Mouse (Mus musculus): Measurements from ENCODE around the gene Tns1.
"Not testable (repeated sequence)": the region's sequence is repeated elsewhere in the genome, so short reads cannot be mapped to it uniquely, and the experiment has no call there.

Tns1 gene

DNA sequence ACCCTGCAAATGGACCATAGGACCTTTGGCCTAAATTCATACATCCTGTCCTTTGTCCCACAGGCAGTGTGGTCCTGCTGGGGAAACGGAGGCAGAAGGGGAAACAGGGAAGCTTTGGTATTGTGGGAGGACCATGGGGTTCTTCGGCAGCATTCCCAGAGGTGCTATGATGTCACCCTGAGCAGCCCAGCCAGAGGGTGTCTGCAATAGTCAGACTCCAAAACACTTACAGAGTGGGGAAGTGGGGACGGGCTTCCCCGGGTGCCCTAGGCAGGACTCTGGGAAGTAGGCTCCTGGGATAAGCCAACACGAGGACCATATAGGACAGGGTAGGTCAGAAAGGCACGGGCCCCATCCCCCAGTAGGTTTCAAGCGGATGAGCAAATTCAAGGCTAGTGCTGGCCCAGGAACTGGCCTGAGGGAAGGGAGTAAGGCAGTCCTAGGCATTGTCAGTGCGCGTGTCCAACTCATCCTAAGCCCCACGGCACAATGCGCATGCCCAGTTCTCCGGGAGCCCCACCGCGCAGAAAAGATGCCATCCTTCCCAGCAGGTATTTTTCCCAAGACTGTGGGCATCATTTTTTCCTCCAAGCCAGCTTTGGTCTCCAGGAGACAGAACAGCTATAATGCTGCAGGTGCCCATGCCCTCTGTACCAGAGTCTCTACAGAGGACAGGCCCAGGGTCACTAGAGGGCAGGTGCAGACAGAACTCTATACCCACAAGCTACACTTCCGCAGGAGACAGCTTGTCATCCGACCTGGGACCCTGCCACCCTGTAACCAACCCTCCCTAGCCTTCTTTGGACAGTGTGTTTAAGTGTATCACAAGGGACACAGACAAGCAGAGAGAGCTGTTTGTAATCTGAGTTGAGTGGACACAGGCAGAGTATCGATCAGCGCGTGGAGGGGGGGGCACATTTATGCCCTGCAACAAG, 210.9 kb downstream of the Tns1 start:
- no peak for DNase-seq (ENCODE audit: low spot score in 2 of 2)

DNA sequence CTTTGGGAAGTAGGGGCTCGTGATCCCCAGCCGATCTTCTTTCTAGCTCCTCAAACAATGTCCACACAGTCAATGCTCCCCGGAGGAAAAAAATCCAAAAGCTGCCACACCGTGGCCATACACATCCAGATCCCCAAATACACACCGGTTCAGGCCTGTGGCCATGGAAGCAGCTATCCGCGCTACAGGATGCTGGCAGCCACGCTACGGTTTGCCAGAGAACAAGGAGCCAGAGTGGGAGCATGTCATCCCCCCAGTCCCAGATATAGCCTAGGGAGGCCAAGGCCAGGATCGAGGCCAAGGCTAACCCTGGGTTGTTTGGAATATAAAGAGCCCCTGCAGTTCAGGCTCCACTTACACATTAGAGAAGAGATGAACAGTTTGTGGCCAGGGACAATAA, 211.8 kb downstream of the Tns1 start:
- DNase-seq (ENCODE audit: low spot score in 2 of 2): no peak

DNA sequence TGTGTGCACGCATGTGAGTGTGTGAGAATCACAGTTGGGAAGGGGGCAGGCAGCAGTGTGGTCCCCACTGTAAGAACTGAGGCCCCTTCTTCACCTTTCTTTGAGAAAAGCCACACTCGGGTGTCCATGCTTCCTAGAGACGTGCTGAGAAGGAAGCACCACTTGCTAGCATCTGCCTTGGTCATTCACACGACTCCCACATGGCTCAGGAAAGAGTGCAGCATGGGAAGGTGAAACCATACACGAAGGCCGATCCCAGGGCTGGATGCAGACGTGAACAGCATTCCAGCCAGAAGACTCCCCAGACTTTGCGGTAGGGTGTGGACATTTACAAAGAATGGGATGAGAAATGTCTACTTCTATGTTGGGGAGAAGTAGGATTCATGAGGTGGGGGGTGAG, 212.3 kb downstream of the Tns1 start:
- no peak for DNase-seq (ENCODE audit: low spot score in 2 of 2)

DNA sequence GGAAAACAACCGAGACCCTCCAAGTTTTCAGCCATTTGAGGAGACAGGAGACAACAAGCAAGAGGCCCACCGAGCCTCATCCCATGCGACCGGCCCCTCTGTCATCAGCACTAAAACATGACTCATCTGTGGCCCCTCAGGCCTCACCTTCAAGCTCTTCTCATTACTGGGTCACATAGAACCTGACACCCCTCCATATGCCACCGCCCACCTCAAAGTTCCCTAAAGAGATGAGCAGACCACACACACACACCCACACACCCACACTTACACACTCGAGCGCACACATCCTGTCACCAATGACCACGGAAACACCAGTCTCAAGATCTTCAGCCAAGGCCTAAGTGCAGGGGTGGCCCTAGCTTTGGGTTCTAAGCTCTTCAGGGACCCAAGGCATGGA, 213.5 kb downstream of the Tns1 start:
- no peak for DNase-seq (ENCODE audit: low spot score in 2 of 2)

DNA sequence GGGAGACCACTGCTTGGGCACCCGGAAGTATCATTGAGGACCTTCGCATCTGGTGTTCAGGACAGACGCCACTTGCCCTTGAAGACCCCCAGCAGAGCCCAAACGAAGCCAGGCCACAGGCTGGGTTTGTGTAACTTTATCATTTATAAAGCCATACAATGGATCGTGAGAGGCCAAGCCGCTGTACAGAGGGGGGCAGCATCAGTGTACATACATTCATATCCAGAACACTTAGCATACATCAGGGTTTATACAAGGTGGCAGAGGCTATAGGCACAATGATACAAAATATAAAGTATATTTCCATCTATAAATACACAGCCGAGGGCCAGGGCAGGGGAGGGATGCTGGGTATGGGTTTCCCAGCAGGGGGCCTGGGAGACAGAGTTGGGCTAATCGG, 214.1 kb downstream of the Tns1 start:
- DNase-seq (ENCODE audit: low spot score in 2 of 2): no peak

DNA sequence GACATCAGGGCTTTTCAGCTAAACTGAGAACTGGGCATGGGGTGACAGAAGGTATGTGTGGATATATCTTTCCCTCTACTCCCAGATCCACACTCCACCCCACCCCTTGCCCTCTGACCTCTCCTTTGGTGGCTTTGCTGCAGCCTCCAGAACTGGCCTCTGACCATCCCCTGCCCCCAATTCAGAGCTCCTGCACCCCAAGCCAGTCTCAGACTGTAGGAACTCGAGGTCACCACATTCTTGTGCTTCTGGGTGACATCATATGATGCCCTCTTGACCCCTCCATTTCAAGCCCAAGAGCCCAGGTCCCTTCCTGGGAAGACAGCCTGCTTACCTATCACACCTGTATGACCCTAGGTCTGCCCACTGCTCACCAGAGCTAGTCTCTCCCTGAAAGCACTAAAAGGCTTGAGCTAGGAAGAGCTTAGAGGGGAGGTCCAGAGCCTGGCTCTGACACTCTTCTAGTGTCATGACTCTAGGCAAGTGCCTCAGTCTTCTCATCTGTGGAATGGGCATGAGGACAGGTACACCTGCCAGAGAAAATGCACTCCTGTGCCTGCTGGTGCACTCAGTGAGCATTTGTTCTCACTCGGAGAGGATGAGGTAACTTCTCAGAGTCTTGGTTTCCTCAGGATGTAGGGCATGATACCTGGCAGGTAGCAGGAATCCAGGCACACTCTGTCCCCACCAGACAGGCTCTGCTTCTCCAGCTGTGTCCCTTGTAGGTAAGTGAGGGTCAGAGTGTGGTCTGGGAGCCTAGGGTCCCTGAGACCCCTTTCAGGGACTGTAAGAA, 214.9 kb downstream of the Tns1 start:
- no peak for DNase-seq (ENCODE audit: low spot score in 2 of 2)

DNA sequence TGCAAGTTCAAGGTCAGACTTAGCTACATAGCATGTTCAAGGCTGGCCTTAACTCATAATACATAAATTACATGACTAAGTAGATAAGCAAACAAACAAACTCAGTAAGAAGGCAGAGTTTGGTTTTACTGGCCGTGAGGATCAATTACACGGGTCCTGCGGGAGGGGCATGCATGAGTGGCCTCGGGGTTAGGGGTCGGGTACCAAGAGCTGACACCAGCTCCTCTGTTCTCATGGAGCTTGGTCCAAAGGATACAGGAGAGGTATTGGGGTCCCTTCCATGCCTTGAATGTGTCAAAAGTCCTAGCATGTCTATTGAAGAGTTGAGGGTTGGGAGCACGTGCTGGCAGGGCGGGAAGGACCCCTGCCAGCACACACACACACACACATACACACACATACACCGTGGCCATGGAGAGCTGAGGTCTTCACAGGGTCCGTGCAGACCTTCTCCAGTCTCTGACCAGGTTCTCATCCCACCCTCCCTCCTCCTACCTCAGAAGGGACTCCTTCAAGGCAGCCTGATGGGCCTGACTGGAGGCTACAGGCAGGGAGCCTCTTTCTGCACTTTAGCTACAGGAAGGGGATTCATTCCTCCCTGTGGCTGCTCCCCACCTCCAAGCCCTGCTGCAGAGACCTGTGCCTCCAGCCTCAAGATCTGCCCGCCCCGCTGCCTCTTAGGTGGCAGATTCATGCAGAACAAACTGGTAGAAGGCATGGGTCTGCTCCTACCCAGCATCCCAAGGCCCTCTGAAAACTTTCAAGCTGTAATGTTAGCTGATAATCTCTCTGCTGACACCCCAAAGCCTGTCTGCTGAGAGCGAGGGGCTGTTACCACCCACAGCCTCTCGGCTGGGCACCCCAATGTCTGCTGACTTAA, 215.9 kb downstream of the Tns1 start:
- DNase-seq (ENCODE audit: low spot score in 2 of 2): no peak

DNA sequence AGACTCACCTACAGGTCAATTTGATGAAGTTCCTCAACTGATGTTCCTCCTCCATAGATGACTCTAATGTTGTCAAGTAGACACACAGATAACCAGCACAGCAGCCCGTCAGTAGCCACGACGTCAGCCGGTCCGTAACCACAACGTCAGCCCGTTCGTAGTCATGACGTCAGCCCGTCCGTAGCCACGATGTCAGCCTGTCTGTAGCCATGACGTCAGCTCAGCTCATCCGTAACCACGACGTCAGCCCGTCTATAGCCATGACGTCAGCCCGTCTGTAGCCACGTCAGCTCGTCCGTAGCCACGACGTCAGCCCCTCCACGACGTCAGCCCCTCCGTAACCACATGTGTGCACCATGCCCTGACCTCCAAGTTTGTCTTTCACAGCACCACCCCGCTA, 217.1 kb downstream of the Tns1 start:
- no peak for DNase-seq (ENCODE audit: low spot score in 2 of 2)

DNA sequence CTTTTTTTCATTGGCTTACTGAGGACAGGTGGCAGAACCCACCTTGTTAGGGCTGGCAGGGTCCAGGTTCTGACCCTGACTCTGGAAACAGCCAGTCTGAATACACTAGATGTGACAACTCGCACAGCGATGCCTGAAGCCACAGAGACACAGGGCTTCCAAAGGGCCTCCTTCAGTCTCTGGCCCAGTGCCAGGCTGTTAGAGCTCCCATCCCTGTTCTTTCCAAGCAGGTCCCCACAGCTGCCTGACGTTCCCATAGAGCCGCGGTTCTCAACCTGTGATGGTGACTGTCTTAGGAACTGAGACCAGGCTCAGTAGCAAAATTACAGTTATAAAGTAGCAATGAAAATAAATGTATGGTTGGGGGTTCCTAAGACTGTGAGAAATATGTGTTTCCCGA, 217.9 kb downstream of the Tns1 start:
- DNase-seq (ENCODE audit: low spot score in 2 of 2): no peak

DNA sequence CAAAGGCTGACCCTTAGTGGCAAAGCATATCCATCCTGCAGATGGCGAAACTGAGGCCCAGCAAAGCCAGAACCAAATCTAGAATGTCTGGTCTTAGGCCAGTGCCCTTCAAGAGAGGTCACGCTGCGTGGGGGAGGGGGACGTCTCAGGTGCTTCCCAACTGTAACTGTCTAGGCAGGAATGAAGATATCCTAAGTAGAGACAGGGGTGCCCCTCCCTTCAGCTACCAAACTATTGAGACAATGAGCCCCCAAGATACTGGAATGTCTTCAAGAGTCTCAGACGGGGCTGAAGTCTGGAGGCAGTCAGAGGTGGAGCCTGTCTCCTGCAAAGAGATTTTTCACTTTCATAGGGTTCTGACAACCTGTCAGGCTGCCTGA, 218.4 kb downstream of the Tns1 start:
- no peak for DNase-seq (ENCODE audit: low spot score in 2 of 2)

DNA sequence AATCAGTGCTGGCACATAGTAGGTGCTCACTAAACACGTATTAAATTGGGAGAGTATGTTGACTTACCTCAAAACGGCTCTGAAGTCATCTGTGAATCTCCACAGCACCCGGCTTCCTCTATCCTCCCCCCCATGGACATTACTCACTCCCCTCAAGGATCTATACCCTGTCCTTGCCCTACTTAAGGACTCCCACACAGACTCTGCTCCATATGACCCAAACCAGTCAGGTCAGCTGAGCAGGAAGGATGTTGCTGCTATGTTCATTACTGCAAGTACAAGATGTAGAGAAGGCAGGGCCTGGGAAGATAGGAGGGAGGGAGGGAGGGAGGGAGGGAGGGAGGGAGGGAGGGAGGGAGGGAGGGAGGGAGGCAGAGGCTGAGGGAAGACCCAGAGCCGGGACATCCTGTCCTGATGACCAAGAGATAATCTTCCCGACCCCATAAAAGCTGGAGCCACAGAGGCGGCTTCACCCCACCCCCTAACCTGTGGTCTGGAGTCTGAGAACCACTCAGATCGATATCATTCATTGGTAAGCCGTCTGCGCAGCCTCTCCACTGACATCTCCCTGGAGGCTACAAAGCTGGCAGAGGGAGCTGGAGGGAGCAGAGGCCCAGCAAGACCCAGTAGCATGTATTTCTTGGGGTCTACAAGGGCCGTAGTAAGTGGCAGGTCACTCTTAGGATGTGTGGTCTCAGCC, 219.0 kb downstream of the Tns1 start:
- no peak for DNase-seq (ENCODE audit: low spot score in 2 of 2)

DNA sequence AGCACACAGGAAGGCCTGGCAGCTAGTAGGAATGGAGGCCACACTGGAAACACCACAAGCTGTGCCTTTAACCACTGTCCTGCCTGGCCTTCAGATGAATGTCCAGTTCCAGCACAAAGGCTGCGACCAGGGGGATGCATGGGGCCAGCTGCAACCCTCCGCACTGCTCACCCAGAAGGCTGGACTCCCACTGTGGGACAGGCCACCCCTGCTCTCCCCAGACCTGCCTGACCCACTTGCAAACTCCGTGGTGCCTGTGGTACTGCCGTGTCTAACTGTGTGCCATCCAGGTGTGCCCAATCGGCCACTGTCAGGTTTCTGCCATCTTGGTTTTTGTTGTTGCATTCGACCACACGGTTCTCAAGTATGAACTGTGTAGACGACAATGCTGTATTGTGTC, 219.6 kb downstream of the Tns1 start:
- DNase-seq (ENCODE audit: low spot score in 2 of 2): no peak

DNA sequence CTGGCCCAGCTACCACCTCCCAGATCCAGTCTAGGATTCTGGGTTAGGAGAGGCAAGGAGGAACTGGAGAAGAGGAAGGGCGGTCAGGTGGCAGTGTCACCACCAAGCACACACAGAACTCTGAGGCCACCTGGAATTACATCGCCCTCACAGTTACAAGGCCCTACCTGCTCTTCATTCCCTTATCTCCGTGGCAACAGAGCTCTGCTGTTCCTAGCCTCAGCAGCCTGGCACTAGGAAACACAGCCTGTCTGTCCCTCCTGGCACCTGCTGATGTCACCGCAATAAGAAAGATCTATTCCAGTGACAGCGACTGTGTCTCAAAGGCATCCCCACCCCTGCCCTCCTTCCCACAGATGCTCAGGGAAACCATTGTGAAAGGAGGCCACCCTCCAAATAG, 221.2 kb downstream of the Tns1 start:
- DNase-seq (ENCODE audit: low spot score in 2 of 2): no peak

DNA sequence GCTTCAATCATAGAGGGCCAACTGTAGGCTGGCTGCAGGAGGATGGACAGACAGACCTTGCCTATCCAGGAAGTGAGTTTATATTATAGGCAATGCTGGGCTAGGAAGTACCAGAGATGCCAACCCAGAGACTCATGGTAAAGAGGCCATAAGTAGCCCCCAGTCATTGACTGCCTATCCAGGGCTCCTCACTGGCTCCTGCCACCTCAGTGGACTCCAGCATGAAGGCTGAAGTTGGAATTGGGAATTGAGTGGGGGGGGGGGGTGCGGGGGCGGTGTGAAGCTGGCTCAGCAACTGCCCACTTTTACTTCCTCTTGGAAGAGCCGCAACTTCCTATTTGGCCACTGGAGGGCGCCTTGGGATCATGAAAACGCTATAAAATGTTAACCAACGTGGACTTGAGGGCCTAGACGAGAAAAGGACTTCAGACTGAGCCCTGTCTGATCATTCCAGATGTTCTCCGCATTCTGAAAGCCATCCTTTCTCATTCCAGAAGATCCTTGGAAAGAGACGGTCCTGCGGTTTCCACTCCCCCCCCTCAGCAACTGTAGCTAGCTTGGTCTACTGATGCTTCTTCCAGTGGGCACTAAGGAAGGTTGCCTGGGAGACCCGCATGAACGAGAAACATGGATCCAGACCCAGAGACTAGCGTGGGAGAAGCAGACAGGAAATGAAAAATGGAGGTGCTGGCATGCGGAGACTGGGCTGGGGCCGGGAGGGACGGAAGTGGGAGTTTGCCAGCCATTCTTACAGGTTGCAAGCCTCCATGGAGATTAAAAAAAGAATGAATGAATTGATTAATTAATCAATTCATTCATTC, 221.9 kb downstream of the Tns1 start:
- DNase-seq (ENCODE audit: low spot score in 2 of 2): peak in 1 of 2 experiments; percentile 64

DNA sequence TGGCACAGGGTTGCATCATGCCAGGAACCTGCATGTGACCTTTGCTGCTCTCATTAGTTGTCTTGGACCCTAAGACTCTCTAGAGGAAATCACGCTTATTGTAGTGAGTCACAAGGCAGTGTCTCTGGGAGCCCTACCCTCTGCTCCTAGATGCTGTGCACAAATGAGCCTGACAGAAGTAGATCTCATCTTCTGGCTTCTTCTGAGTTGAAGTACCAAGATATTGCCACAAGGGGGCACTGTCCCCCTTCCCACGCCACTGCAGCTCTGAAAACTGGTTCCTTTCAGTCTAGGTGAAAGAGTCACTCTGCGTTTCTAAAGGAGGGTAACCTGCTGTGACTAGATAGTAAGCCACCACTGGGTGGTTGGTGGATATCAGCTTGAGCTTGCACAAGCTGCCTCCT, 222.8 kb downstream of the Tns1 start:
- peak; percentile 35 to 67 for DNase-seq (ENCODE audit: low spot score in 2 of 2)

DNA sequence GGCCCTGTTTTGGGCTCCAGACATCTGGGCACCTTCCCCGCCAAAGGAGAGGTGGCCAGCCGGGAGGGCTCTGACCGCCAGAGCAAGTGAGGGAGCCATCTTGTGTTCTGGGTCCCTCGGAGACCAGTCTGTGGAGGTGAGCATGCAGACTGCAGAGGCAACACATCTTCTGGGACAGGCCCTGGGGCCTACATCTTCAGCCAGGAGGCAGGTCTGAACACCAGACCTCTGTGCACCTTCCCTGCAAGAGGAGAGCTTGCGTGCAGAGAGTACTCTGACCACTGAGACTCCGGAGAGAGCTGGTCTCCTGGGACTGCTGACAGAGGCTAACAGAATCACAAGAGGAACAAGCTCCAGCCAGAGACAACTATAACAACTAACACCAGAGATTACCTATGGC, 228.8 kb downstream of the Tns1 start:
- DNase-seq (ENCODE audit: low spot score in 2 of 2): not testable (repeated sequence)

DNA sequence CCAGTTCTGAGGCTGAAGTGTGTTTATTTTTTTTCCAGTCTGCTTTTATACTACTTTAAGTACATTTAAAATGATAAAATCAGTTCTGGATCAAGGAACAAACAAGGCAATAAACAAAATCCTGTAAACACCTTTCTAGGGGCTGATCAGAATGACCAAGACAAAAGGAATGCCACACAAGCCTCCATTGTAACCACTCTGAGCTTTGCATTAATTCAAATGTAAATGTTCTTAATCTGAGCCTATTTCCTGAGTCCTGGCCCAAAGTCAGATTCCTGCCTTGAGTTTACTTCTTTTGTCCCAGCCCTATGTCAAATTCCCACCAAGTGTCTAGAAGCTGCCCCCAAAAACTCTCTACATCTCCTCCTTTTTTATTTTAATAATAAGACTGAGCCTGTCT, 243.5 kb downstream of the Tns1 start:
- DNase-seq (ENCODE audit: low spot score in 2 of 2): no peak

DNA sequence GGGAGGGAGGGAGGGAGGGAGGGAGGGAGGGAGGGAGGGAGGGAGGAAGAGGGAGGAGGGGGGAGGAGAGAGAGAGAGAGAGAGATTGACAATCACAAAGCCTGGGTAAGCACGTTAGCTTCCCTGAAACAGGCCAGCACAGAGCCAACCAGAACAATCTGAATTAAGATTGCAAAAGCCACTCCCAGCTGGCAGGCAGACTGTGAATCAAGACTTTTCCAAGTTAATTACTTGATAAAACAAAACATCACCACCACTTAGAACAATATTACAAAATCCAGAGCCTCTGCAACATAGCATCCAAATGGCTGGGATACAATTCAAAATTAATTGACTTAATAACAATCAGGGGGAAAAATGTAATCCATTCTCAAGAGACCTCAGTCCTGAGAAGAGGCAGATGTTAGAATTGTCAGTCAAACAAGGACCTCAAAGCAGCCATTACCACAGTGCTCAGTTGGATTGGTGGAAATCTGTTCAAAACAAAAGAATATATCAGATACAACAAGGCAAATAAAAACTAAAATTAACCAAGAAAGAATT, 248.5 kb downstream of the Tns1 start:
- DNase-seq (ENCODE audit: low spot score in 2 of 2): no peak

DNA sequence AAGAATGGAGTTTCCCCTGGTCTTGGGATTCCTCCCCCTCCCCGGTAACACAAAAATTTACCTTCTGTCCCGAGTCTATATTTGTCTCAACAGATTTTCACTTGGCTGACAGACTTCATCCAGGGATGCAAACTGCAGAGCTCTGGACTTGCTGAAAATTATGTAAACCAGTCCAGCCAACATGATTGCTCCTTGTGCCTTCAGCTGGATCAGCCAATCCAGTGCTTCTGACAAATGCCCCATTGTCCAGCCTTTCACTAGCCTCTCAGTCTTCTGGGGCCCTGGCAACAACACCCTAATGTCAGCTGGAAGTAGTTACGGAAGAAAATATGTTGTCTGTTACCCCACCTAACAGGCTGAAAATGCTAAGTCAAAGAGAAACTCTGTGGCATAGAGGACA, 259.9 kb downstream of the Tns1 start:
- DNase-seq (ENCODE audit: low spot score in 2 of 2): no peak

DNA sequence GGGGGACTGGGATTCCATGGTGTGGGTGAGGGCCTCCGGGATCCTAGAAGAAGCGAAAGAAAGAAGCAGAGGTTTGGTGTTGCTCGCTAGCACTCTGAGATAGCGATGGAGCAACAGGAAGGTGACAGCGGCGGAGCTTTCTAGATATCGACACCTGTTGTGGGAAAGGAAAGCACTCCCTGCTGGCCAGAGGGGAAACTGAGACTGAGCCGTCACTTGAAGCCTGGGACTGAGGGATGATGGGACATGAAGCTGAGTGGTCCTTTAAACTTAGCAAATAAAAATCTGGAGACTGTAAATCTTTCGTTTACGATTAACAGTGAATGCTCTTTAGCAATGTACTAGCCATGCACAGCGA, 261.2 kb downstream of the Tns1 start:
- DNase-seq (ENCODE audit: low spot score in 2 of 2): no peak
